Mouse (Mus musculus): Measurements from ENCODE around the gene Snx8. TPM values are rescaled to one million over a fixed set of nuclear protein-coding genes. Genes with fewer than 3 reads are reported as not detected.
A peak's percentile ranks its signal among the peaks of the same experiment; 100 is the strongest.

Snx8 gene
- polyA plus RNA-seq, 1 experiment from 2014 or later: 35.9 TPM

GRCm38 (mm10) chr5:140387816-140388510, 1.1 kb downstream of the Snx8 start:
- ATAC-seq: peak; percentile 29; the same call in 1 of the 2 replicates
- no peak overlapping the region for H3K27ac ChIP-seq (ENCODE audit: low read length)
- peak overlapping the region; percentile 67 for H3K9ac ChIP-seq (ENCODE audit: low read depth, low read length)
- H3K4me2 ChIP-seq (ENCODE audit: low read depth, low read length): peak overlapping the region; percentile 68
- H3K36me3 ChIP-seq (ENCODE audit: control insufficient read depth, insufficient read depth, low read length): no peaks in the 10 kb centered on the region
- 70% methylated on average over 12 of the region's 12 CpGs for WGBS
- H3K4me3 ChIP-seq (ENCODE audit: low read length): peak overlapping the region; percentile 76
- H3K9me3 ChIP-seq (ENCODE audit: control insufficient read depth, low read length): no peaks in the 10 kb centered on the region
- no peaks in the 10 kb centered on the region for H3K27me3 ChIP-seq (replicated peaks; ENCODE audit: control insufficient read depth, insufficient read depth, low read length)
- peaks cover 14% of the 10 kb centered on the region for H3K4me1 ChIP-seq (ENCODE audit: control insufficient read depth, insufficient read depth, low read length)

- no peak overlapping the region for H3K4me3 ChIP-seq (ENCODE audit: low read length)
- no peaks in the 10 kb centered on the region for H3K36me3 ChIP-seq (ENCODE audit: control insufficient read depth, insufficient read depth, low read length)
- H3K4me2 ChIP-seq (ENCODE audit: low read depth, low read length): no peak overlapping the region
- H3K9me3 ChIP-seq (ENCODE audit: control insufficient read depth, low read length): no peaks in the 10 kb centered on the region
- H3K27me3 ChIP-seq (replicated peaks; ENCODE audit: control insufficient read depth, insufficient read depth, low read length): no peaks in the 10 kb centered on the region
- H3K4me1 ChIP-seq (ENCODE audit: control insufficient read depth, insufficient read depth, low read length): peaks cover 14% of the 10 kb centered on the region
- no peak for ATAC-seq
- no peak overlapping the region for H3K9ac ChIP-seq (ENCODE audit: low read depth, low read length)
- no peak overlapping the region for H3K27ac ChIP-seq (ENCODE audit: low read length)
- 89% methylated on average over 7 of the region's 7 CpGs for WGBS
Observed at GRCm38 (mm10) chr5:140387236-140387635, 1.8 kb downstream of the Snx8 start.

GRCm38 (mm10) chr5:140384462-140384861, 4.6 kb downstream of the Snx8 start:
- Histone ChIP-seq H3K4me1 (ENCODE audit: control insufficient read depth, insufficient read depth, low read length) (peaks cover 14% of the 10 kb centered on the region), H3K27me3 (replicated peaks; ENCODE audit: control insufficient read depth, insufficient read depth, low read length) (no peaks in the 10 kb centered on the region), H3K9ac (ENCODE audit: low read depth, low read length) (no peak overlapping the region), H3K9me3 (ENCODE audit: control insufficient read depth, low read length) (no peaks in the 10 kb centered on the region), H3K36me3 (ENCODE audit: control insufficient read depth, insufficient read depth, low read length) (no peaks in the 10 kb centered on the region), H3K27ac (ENCODE audit: low read length) (no peak overlapping the region), H3K4me3 (ENCODE audit: low read length) (no peak overlapping the region), H3K4me2 (ENCODE audit: low read depth, low read length) (no peak overlapping the region)
- WGBS: 96% methylated on average over 1 of the region's 1 CpGs
- no peak for ATAC-seq

- Histone ChIP-seq H3K36me3 (ENCODE audit: control insufficient read depth, insufficient read depth, low read length) (no peaks in the 10 kb centered on the region), H3K27me3 (replicated peaks; ENCODE audit: control insufficient read depth, insufficient read depth, low read length) (no peaks in the 10 kb centered on the region), H3K9ac (ENCODE audit: low read depth, low read length) (peak overlapping the region; percentile 11; the same call in 1 of the 2 replicates), H3K9me3 (ENCODE audit: control insufficient read depth, low read length) (no peaks in the 10 kb centered on the region), H3K4me3 (ENCODE audit: low read length) (no peak overlapping the region), H3K27ac (ENCODE audit: low read length) (peak overlapping the region; percentile 18; the same call in 1 of the 2 replicates), H3K4me2 (ENCODE audit: low read depth, low read length) (no peak overlapping the region), H3K4me1 (ENCODE audit: control insufficient read depth, insufficient read depth, low read length) (peaks cover 14% of the 10 kb centered on the region)
- ATAC-seq: no peak
- 29% methylated on average over 7 of the region's 7 CpGs for WGBS
Observed at GRCm38 (mm10) chr5:140383559-140383958, 5.5 kb downstream of the Snx8 start.

- no peak overlapping the region for H3K4me2 ChIP-seq (ENCODE audit: low read depth, low read length)
- H3K27me3 ChIP-seq (replicated peaks; ENCODE audit: control insufficient read depth, insufficient read depth, low read length): no peaks in the 10 kb centered on the region
- 90% methylated on average over 6 of the region's 6 CpGs for WGBS
- H3K4me3 ChIP-seq (ENCODE audit: low read length): no peak overlapping the region
- no peak for ATAC-seq
- H3K27ac ChIP-seq (ENCODE audit: low read length): no peak overlapping the region
- peaks cover 9% of the 10 kb centered on the region for H3K4me1 ChIP-seq (ENCODE audit: control insufficient read depth, insufficient read depth, low read length)
- H3K9ac ChIP-seq (ENCODE audit: low read depth, low read length): no peak overlapping the region
- no peaks in the 10 kb centered on the region for H3K9me3 ChIP-seq (ENCODE audit: control insufficient read depth, low read length)
- H3K36me3 ChIP-seq (ENCODE audit: control insufficient read depth, insufficient read depth, low read length): no peaks in the 10 kb centered on the region
Observed at GRCm38 (mm10) chr5:140382688-140383087, 6.4 kb downstream of the Snx8 start.

- Histone ChIP-seq H3K9me3 (ENCODE audit: control insufficient read depth, low read length) (no peaks in the 10 kb centered on the region), H3K27ac (ENCODE audit: low read length) (no peak overlapping the region), H3K4me2 (ENCODE audit: low read depth, low read length) (no peak overlapping the region), H3K9ac (ENCODE audit: low read depth, low read length) (no peak overlapping the region), H3K4me3 (ENCODE audit: low read length) (no peak overlapping the region), H3K27me3 (replicated peaks; ENCODE audit: control insufficient read depth, insufficient read depth, low read length) (no peaks in the 10 kb centered on the region), H3K36me3 (ENCODE audit: control insufficient read depth, insufficient read depth, low read length) (no peaks in the 10 kb centered on the region), H3K4me1 (ENCODE audit: control insufficient read depth, insufficient read depth, low read length) (peaks cover 7% of the 10 kb centered on the region)
- WGBS: 88% methylated on average over 7 of the region's 7 CpGs
- ATAC-seq: no peak
Observed at GRCm38 (mm10) chr5:140381156-140381555, 7.9 kb downstream of the Snx8 start.

GRCm38 (mm10) chr5:140379299-140379698, 9.8 kb downstream of the Snx8 start:
- Histone ChIP-seq H3K4me1 (ENCODE audit: control insufficient read depth, insufficient read depth, low read length) (peaks cover 7% of the 10 kb centered on the region), H3K4me3 (ENCODE audit: low read length) (no peak overlapping the region), H3K4me2 (ENCODE audit: low read depth, low read length) (no peak overlapping the region), H3K9me3 (ENCODE audit: control insufficient read depth, low read length) (no peaks in the 10 kb centered on the region), H3K9ac (ENCODE audit: low read depth, low read length) (no peak overlapping the region), H3K36me3 (ENCODE audit: control insufficient read depth, insufficient read depth, low read length) (no peaks in the 10 kb centered on the region), H3K27me3 (replicated peaks; ENCODE audit: control insufficient read depth, insufficient read depth, low read length) (no peaks in the 10 kb centered on the region), H3K27ac (ENCODE audit: low read length) (no peak overlapping the region)
- WGBS: 82% methylated on average over 6 of the region's 6 CpGs
- no peak for ATAC-seq

- 87% methylated on average over 6 of the region's 6 CpGs for WGBS
- H3K36me3 ChIP-seq (ENCODE audit: control insufficient read depth, insufficient read depth, low read length): no peaks in the 10 kb centered on the region
- no peak overlapping the region for H3K27ac ChIP-seq (ENCODE audit: low read length)
Observed at GRCm38 (mm10) chr5:140378121-140378853, 10.8 kb downstream of the Snx8 start.

GRCm38 (mm10) chr5:140375249-140375829, 13.7 kb downstream of the Snx8 start:
- no peak for ATAC-seq
- H3K9me3 ChIP-seq (ENCODE audit: control insufficient read depth, low read length): no peaks in the 10 kb centered on the region
- H3K27me3 ChIP-seq (replicated peaks; ENCODE audit: control insufficient read depth, insufficient read depth, low read length): no peaks in the 10 kb centered on the region
- no peak overlapping the region for H3K27ac ChIP-seq (ENCODE audit: low read length)
- H3K4me3 ChIP-seq (ENCODE audit: low read length): no peak overlapping the region
- no peak overlapping the region for H3K4me2 ChIP-seq (ENCODE audit: low read depth, low read length)
- H3K4me1 ChIP-seq (ENCODE audit: control insufficient read depth, insufficient read depth, low read length): peaks cover 5% of the 10 kb centered on the region
- WGBS: 63% methylated on average over 4 of the region's 4 CpGs
- H3K36me3 ChIP-seq (ENCODE audit: control insufficient read depth, insufficient read depth, low read length): no peaks in the 10 kb centered on the region
- no peak overlapping the region for H3K9ac ChIP-seq (ENCODE audit: low read depth, low read length)

More at GRCm38 (mm10) chr5:140378121-140378853, 10.8 kb downstream of the Snx8 start:
- ATAC-seq: no peak
- no peak overlapping the region for H3K4me2 ChIP-seq (ENCODE audit: low read depth, low read length)
- no peaks in the 10 kb centered on the region for H3K27me3 ChIP-seq (replicated peaks; ENCODE audit: control insufficient read depth, insufficient read depth, low read length)
- H3K4me3 ChIP-seq (ENCODE audit: low read length): no peak overlapping the region
- no peak overlapping the region for H3K9ac ChIP-seq (ENCODE audit: low read depth, low read length)
- H3K9me3 ChIP-seq (ENCODE audit: control insufficient read depth, low read length): no peaks in the 10 kb centered on the region
- H3K4me1 ChIP-seq (ENCODE audit: control insufficient read depth, insufficient read depth, low read length): no peaks in the 10 kb centered on the region
